Mouse (Mus musculus): Measurements from ENCODE around the gene Chrm3.

Gene Chrm3

DNA sequence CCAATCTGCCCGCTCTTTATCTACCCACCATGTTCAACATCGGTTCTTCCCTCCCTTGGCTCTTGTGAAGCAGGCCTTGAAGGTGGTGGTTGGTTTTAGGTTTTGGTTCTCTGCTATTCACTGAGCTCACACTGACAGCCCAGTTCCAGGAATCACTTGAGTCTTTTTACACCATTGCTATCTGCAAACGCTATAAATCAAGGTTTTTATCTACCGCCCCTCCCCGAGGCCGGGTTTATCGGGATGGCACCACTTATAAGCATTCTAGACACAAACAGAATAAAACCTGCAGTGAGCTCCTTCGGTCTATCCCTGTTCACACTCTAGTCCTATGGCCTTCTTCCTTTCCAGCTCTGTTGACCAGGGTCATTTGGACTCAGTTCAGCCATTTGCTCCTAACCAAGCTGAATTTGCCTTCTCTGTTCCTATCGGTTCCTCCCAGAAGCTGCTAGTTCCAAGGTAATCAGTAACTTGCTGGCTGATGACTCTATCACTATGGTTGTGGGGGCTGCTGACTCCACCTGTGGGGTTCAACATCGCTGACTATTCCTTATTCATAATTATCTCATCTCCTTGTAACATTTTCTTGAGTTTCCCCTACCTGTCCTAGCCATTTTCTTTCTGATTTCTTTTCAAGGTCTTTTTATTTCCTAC, 291.6 kb downstream of the Chrm3 start:
- no peak for DNase-seq (ENCODE audit: low spot score)

DNA sequence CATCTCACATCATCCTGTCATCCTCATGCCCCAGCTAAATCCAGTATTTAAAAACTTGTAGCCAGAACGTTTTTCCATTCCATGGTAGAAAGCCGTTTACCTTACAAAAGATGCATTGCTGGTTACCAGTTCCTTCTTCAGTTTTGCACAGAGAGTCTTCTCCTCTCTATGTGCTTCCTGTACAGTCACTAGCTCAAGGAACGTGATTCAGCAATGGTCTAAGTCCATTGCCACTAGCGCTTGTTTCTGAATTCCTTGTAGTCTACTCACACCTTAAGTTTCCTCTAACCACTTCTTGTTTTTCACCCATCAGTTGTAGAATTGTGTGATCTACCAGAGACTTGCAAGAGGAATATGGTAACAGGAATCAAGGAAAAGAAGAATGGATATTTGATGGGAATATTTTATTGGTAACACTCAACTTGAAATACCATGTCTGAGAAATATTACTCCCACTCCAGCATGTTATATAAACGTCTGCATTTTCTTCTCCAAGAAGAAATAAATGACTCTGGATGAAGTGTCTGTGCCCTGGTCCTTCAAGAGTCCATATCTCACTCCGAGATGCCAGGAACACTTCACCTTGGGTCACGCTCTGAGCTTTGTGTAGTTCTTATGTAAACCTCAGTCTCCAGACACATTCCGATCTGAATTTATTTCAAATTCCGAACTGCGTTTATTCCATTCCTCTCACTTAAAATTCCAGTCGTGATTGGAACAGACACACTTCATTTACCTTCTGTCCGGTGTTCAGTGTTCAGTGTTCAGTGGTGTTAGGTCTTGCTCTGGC, 293.6 kb downstream of the Chrm3 start:
- DNase-seq (ENCODE audit: low spot score): no peak

DNA sequence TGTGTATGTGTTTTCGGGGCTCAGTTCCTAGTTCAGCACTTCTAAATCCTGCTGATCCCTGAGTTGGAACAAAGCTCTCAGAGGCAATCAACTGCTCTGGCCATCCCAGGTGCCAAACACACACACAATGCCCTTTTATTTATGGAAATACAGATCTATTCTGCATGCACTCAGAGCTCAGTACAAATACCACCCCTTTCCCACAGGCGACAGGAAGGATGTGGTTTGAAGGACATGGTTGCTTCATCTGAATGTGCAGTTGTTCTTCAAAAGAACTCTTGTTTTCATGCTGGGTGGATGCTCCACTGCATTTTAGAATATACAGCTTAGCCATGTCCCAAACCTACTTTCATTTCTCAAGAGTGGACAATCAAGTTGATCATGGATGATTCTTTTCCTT, 294.9 kb downstream of the Chrm3 start:
- DNase-seq (ENCODE audit: low spot score): no peak

DNA sequence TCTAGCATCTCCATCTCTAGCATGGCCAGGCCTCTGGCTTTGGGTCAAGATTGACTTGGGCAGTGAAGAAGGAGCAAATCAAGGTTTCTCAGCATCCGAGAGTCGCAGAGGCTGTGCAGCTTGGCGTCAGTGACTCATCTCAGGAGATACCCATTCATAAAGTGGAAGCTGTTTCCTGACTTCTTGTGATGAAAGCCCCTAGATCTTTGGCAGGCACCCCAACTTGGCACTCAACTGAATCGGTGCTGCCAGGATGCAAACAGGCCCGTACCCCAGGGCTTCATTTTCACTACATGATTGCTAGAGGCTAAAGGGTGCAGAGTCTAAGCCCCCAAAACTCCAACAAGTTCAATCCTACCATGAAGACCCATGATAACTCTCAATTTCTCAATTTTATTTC, 298.0 kb downstream of the Chrm3 start:
- DNase-seq (ENCODE audit: low spot score): no peak

DNA sequence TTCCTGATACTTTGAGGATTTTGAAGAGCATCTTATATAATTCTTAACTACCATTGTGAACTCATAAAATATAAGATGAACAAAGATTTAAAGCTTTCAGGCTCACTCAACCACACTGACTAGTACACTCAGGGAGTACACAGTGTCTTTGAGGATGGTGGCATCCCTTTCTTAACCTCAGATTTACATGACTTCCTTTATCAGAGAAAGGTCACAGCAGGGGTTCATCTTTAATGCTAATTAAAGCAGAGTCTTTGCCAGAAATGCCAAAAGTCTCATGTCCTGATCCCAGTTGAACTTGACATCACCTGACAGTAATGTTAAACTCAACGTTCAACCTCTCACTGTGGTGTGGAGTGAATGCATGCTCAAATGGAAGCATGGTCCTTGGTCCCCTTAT, 301.7 kb downstream of the Chrm3 start:
- DNase-seq (ENCODE audit: low spot score): no peak

DNA sequence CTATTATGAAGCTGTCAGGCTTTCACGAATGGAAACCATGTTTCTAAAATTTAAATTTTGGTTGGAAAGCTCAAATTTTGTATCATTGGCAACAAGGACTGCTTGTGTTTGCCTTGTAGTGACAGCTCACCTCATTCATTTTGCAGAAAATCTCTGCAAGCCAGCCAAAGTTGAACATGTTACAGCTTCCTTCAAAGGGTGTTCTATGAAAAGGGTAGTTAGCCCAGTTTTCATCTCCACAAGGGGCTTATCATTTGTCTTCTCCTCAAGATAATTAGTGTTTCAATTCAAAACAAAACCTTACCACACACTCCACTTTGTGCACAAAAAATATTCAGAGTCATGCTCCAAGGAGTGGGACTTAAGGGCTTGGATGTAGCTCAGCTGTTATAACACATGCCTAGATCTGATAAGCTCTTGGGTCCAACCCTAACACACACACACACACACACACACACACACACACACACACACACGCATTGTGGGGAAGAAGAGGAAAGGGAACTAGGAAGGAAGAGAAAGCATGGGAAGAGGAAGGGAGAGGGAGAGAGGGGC, 302.9 kb downstream of the Chrm3 start:
- no peak for DNase-seq (ENCODE audit: low spot score)

DNA sequence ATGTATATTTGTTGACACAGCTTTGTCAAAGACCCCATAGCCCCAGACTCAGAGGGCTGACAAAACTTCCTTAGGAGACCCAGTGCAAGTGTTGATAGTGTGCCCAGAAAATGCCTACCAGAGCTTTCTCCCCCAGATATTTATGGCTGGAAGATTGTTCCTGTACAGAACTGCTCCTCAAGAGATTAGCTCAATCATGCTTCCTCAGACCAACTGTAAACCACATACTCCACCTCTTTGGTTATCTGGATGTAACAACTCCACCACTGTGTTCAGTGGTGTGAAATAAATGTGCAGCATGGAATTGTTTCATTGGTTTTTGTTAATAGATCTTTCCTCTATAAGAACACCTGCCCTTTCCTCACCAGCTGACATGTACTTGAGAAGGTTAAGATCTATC, 306.6 kb downstream of the Chrm3 start:
- DNase-seq (ENCODE audit: low spot score): no peak

DNA sequence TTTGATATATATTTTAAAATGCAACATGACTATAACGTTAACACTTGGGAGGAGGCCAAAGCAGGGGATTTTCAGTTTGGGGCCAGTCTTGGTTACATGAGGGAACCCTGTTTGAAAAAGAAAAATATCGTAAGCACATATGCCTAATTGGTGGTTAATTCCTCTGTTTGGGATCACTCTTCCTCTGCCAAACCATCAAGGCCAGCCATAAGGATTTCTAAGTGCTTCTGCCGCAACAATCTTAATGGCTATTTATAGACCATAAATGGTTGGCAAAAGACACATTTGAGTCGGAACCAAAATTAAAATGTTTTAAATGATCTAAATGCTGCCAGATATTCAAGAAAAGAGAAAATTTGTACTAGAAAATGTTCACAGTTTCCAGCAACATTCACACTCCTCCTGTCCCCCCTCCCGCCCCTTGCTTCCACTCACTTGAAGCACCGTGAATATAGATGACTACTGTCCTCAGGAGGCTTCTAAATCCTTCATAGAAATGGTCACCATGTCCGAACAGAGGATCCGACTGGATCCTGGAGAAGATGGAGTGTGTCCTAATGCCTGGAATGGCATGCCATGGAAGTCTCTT, 307.3 kb downstream of the Chrm3 start:
- no peak for DNase-seq (ENCODE audit: low spot score)

DNA sequence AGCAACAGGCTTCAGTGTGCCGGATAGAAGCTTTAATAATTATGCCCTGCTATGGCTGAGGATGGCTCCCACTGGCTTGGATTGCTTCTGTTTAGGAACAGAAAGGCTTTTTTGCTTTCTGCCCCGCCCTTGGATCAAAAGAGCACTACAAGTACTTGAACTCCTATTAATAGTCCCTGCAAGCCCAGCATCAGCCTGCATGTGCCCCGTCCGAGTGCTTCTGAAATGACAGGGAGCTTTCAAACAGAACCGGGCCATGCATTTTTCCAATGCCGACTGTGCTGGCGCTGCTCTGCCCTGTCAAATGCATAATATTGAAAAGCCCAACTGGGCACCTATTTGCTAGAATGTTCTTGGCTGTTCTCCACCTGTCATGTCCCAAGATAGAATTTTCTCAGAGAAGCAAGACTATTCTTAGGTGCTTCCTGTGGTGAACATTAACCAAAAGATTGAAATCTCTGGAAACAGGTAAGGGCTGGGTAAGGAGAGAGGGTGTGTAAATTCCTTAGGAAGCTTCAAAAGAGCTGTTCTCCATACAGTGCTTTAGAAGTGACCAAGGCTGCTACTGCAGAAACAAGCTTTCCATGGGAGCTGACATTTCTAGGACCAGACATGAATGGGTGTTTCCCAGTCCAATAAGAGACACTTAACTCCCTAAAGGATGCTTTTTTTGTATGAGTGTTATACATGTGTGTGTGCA, 314.8 kb downstream of the Chrm3 start:
- no peak for DNase-seq (ENCODE audit: low spot score)

DNA sequence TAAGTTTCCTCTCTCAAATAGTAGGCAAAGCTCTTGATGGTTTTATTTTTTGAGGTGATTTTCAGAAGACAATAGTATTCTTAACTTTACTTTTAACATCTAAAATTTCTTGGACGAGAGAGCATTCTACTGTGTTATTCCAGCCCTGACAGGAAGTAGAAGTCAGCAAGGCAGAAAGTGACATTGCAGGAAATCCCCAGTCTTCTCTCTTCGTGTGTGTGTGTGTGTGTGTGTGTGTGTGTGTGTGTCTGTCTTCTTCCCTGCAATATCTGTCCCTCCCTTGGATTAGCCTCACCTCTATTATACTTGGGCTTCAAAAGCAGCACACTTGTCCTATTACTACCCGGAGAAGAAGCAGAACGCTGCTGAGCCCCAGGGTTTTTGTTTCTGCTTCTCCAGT, 316.6 kb downstream of the Chrm3 start:
- no peak for DNase-seq (ENCODE audit: low spot score)

DNA sequence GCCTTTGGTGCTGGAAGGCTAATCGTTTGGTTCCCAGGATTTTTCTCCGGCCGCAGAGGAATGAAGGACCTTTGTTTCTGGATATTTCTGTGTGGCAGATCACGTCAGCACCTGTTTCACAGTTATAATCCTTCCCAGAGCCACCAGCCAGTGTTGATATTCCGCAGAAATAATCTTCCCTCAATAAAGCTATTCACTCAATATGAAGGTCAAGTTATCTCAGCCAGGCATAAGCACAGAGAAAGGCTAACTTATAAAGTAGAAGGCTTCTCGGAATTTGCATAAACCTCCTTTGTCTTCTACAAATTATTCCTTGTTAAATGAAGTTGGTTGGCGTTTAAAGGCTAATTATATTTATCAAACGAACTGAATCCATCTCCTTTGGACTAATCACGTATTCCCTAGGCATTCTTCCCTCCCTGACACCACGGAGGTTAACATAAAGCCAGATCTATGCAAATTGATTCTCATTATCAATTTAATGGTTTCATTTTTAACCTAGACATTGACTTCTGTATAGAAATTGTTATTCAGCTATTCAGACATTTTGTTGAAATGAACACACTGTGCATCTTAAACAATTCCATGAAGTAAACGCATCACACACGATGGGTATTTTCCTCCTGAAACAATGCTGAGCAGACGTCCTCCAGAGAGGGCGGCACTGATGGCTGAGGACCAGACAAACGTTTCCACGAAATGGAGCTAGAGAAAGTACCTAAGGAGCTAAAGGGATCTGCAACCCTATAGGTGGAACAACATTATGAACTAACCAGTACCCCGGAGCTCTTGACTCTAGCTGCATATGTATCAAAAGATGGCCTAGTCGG, 326.9 kb downstream of the Chrm3 start:
- DNase-seq (ENCODE audit: low spot score): no peak

DNA sequence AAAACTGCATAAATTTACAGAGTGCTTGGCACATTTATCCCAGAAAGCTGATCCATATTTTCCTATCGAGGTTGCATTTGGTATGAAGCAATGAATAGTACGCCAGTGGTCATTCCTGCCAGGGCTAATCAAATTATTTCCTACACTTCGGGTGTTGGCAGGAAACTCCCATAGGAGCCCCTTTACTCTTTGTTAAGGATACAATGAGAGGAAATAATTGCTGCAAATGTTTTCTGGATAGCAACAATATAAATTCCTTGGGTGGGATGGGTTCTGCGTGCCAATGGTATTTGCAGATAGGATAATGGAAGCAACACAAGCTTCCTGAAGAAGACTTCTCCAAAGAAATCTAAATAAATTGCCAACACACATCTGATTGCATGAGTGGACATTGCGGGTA, 329.1 kb downstream of the Chrm3 start:
- DNase-seq (ENCODE audit: low spot score): no peak

DNA sequence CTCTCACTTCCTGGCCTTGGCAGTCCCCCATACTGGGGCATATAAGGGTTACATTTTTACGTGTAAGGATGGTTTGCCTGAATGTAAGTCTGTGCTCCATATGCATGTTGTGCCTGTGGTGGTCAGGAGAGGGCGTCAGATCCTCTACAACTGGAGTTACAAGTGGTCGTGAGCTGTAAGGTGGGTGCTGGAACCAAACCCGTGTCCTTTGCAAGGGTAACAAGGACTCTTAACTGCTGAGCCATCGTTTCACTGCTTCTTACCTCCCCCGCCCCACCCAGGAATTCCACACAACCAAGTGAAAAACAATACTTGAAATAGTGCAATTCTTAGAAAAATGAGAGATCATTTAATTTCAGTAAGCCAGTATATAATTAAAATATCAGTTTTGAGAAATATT, 330.7 kb downstream of the Chrm3 start:
- DNase-seq (ENCODE audit: low spot score): no peak

DNA sequence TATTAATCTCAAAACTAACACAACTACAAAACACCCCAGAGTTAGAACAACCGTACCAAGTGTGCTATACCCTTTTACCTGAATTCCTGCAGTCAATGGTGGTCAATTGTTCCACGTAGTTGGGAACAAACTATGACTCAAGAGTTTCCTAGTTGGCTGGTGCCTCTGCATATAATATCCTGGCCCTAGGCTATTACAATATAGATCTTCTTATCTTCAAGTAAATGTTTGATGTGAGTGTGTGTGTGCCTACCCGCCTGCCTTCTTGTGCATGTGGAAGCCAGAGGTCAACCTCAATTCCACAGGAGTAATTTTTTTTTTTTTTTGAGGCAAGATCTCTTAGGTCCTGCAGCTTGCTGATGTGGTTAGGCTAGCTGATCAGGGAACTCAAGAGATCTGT, 335.5 kb downstream of the Chrm3 start:
- DNase-seq (ENCODE audit: low spot score): no peak

DNA sequence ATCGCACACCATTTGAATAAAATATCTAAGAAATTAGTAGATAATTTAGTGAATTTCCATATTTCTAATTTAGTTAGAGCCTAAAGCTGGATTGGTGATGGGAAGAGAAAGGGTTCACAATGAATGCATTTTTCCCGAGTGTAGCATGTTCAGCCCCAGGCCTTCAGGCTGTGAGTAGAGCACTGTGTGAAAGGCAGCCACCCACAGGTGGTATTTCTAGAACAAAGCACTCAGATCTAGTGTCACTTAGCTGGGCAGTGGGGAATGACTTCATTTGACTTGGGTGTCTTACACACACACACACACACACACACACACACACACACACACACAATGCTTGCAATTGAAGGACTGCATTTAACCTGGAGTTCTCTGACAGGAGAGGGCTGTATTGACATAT, 337.5 kb downstream of the Chrm3 start:
- DNase-seq (ENCODE audit: low spot score): no peak

DNA sequence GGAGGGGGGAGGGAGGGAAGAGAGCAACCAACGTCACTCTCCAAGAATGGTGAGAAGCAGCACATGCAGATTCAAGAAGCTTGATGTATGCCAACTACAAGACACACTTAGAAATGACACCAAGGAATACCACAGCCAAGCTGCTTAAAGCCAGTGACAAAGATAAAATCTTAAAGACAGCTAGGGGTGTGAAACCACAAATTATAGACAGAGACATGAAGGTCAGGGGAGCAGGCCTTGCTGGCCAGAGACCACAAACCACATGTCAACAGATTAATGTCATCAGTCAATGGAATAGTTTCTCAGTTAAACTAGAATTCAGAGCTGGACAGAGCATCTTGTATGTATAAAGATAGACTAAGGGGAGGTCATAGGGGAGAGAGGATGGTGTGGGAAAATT, 341.4 kb downstream of the Chrm3 start:
- no peak for DNase-seq (ENCODE audit: low spot score)

DNA sequence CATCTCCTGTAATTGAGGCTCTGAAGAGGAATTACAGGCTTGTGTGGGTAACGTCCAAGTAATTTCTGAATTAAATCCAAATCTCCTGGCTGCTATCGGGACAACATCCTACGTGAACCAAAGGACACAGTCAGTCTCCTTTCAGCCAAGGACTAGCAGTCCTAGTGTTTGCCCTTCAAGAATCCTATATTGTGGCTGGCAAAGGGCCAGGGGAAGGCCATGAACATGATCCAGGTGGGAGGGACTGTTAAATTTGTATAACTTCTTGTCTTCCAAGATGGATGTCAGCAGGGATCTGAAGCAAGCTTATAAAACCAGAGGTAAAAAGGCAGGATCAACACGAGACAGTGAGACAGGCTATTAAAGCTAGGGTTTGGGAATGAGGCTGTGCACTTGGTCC, 357.7 kb downstream of the Chrm3 start:
- DNase-seq (ENCODE audit: low spot score): no peak

DNA sequence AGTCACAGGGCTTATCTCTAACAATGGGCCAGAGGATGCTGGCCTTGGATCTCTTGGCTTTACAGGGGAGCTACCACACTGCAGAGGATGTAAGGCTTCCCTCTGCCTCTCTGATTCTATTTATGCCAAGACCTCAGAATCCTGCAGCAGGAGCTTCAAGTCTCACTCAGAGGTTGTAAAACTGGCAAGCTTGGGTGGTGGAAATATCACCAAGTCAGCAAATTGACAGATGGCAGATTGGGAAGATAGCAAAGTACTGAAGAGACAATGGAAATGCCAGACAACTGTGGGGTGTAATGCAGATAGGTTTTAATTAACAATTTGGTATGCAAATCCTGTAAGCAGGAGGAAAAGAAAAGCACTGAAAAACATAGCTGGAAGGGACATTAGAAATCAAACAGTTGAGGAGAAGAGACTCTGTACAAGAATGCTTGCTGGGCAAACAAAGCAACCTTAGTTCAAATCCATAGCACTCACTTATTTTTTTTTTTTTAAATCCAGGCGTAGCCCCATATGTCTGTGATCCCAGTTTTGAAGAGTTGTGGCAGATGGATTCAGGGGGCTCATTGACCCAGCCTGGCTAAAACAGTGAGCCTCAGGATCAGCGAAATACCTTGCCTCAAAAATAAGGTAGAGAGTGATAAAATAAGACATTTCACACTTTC, 362.9 kb downstream of the Chrm3 start:
- no peak for DNase-seq (ENCODE audit: low spot score)

DNA sequence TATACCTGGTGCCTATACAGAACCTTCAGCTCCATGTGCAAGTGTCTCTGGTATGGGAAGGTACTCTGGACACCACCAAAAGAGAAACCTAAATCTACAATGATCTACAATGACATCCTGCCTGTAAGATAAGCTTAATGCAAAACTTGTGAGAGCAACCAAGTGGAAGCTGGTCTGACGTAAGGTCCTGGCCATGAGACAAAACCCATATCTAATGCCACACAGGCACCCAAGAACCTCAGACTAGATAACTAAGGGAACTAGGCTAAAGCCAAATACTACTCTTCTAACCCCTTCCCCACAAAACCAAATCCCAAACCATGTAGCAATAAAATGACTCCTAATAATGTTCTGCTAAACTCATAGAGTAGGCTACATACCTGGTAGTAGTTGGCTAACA, 364.8 kb downstream of the Chrm3 start:
- no peak for DNase-seq (ENCODE audit: low spot score)

DNA sequence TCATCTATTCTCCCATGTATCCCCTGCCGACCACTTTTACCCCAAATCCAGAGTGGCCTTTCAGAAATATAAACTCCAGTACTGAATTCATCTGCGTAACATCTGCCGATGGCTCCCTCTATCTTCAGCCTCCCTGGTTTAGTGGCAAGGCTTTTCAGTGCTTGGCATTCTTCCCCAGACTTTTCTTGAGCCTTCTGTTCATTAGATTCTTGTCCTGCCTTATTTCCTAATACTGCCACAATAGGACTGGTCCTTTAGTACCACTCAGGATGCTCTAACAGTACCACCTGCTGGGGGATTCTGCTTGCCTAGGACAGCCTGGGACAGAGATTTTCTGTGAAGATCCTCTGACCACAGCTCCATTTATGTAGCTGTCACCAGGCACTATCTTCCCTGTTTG, 367.1 kb downstream of the Chrm3 start:
- no peak for DNase-seq (ENCODE audit: low spot score)

DNA sequence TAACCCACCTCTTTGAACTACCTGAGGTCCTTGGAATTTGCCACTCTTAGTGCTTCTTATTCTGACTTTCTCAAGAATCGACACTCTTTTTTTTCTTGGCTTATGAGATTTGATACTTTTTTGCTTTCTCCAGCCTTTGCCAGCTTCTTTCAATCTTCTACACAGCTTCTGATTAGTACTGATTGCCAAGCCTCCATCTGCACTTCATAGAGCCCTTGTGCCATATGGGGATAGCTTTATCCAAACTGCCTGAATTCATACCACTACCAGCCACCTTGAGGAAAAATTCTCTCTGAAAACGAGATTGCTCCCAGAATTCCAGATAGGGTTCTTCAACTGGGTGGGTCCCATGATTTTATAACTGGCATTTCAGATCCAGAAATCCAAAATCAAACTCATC, 368.0 kb downstream of the Chrm3 start:
- DNase-seq (ENCODE audit: low spot score): no peak
